Mouse (Mus musculus): Measurements from ENCODE around the gene Pip5k1c. TPM values are rescaled to one million over a fixed set of nuclear protein-coding genes. Genes with fewer than 3 reads are reported as not detected.

Pip5k1c gene
- polyA plus RNA-seq, 1 experiment from 2014 or later: 46.2 TPM

- DNase-seq (ENCODE audit: low spot score, missing footprints) (no peak), ATAC-seq (ENCODE audit: low FRiP score) (no peak)
- Histone ChIP-seq H3K4me1 (ENCODE audit: control insufficient read depth, insufficient read depth, low read length) (peaks cover 18% of the 10 kb centered on the region), H3K27me3 (ENCODE audit: control insufficient read depth, insufficient read depth, low read length) (no peaks in the 10 kb centered on the region), H3K36me3 (ENCODE audit: control insufficient read depth, insufficient read depth, low read length) (peaks cover 42% of the 10 kb centered on the region), H3K4me2 (no peak overlapping the region), H3K9ac (ENCODE audit: low read length) (no peak overlapping the region), H3K4me3 (ENCODE audit: low read depth, low read length) (no peak overlapping the region), H3K9me3 (ENCODE audit: control insufficient read depth, low read length) (no peaks in the 10 kb centered on the region), H3K27ac (ENCODE audit: low read depth, low read length) (no peak overlapping the region)
- 95% methylated on average over 23 of the region's 23 CpGs for WGBS
Measured at GRCm38 (mm10) chr10:81323141-81323775, 30.5 kb downstream of the Pip5k1c start.

DNA sequence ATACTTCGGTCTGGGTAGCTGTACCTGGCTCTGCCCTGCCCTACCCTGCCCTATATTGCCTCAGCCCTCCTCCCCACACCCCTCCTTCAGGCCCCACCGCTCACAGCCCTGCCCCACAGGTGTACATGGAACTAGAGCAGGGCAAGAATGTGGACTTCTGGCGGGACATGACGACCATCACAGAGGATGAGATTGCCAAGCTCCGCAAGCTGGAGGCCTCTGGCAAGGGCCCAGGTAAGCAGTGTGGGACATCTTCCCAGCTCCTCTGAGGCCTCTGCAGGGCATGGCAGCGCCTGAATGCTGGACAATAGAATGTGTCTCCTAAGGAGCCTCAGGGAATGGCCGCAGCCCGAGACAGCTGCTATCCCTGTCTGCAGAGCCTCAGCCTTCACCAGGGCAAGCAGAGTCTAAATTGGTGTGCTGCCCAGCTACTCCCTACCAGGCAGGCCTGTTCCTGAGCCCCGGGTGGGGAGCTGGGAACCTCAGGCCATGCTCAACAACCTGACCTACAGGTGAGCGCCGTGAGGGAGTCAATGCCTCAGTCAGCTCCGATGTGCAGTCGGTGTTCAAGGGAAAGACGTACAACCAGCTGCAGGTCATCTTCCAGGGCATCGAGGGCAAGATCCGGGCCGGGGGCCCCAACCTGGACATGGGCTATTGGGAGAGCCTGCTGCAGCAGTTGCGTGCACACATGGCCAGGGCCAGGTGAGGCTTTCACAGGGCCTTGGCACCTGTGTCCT is 31.2 kb downstream of the Pip5k1c start:
- no peak for ATAC-seq (ENCODE audit: low FRiP score)
- H3K4me2 ChIP-seq: no peak overlapping the region
- H3K4me3 ChIP-seq (ENCODE audit: low read depth, low read length): no peak overlapping the region
- no peak overlapping the region for H3K27ac ChIP-seq (ENCODE audit: low read depth, low read length)
- H3K27me3 ChIP-seq (ENCODE audit: control insufficient read depth, insufficient read depth, low read length): no peaks in the 10 kb centered on the region
- no peak overlapping the region for H3K9ac ChIP-seq (ENCODE audit: low read length)
- peaks cover 18% of the 10 kb centered on the region for H3K4me1 ChIP-seq (ENCODE audit: control insufficient read depth, insufficient read depth, low read length)
- H3K36me3 ChIP-seq (ENCODE audit: control insufficient read depth, insufficient read depth, low read length): peaks cover 42% of the 10 kb centered on the region
- H3K9me3 ChIP-seq (ENCODE audit: control insufficient read depth, low read length): no peaks in the 10 kb centered on the region
- 96% methylated on average over 18 of the region's 18 CpGs for WGBS
- DNase-seq (ENCODE audit: low spot score, missing footprints): no peak

DNA sequence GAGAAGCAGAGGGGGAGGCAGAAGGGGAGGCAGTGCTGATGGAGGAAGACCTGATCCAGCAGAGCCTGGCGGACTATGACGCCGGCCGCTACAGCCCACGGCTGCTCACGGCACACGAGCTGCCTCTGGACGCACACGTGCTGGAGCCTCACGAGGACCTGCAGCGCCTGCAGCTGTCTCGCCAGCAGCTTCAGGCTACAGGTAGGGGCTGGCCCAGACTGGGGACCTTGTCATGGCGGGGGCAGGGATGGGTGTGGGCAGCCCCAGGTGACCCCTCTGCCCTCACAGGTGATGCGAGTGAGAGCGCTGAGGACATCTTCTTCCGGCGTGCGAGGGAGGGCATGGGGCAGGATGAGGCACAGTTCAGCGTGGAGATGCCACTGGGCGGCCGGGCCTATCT is 32.4 kb downstream of the Pip5k1c start:
- ATAC-seq (ENCODE audit: low FRiP score) (no peak), DNase-seq (ENCODE audit: low spot score, missing footprints) (no peak)
- no peaks in the 10 kb centered on the region for H3K27me3 ChIP-seq (ENCODE audit: control insufficient read depth, insufficient read depth, low read length)
- peaks cover 8% of the 10 kb centered on the region for H3K4me1 ChIP-seq (ENCODE audit: control insufficient read depth, insufficient read depth, low read length)
- H3K9ac ChIP-seq (ENCODE audit: low read length): no peak overlapping the region
- no peak overlapping the region for H3K4me3 ChIP-seq (ENCODE audit: low read depth, low read length)
- H3K9me3 ChIP-seq (ENCODE audit: control insufficient read depth, low read length): no peaks in the 10 kb centered on the region
- no peak overlapping the region for H3K27ac ChIP-seq (ENCODE audit: low read depth, low read length)
- H3K36me3 ChIP-seq (ENCODE audit: control insufficient read depth, insufficient read depth, low read length): peaks cover 42% of the 10 kb centered on the region
- 94% methylated on average over 21 of the region's 21 CpGs for WGBS
- no peak overlapping the region for H3K4me2 ChIP-seq

DNA sequence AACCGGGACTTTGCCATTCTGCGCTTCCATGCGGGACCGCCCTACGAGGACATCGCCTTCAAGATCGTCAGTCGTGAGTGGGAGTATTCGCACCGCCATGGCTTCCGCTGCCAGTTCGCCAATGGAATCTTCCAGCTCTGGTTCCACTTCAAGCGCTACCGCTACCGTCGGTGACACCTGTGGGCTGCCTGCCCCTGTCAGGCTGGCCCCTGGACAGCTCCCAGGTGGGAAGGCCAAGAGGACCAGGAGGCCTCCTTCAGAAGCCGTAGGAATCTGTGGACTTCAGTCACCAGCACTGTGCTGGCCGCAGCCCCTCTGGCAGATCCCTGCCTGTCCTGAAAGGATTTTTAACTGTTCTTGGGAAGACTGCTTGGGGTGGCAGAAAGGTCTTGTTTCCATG is 33.0 kb downstream of the Pip5k1c start:
- no peak overlapping the region for H3K27ac ChIP-seq (ENCODE audit: low read depth, low read length)
- ATAC-seq (ENCODE audit: low FRiP score): no peak
- H3K4me3 ChIP-seq (ENCODE audit: low read depth, low read length): no peak overlapping the region
- no peak overlapping the region for H3K9ac ChIP-seq (ENCODE audit: low read length)
- no peaks in the 10 kb centered on the region for H3K27me3 ChIP-seq (ENCODE audit: control insufficient read depth, insufficient read depth, low read length)
- no peak overlapping the region for H3K4me2 ChIP-seq
- H3K36me3 ChIP-seq (ENCODE audit: control insufficient read depth, insufficient read depth, low read length): peaks cover 42% of the 10 kb centered on the region
- no peak for DNase-seq (ENCODE audit: low spot score, missing footprints)
- H3K9me3 ChIP-seq (ENCODE audit: control insufficient read depth, low read length): no peaks in the 10 kb centered on the region
- H3K4me1 ChIP-seq (ENCODE audit: control insufficient read depth, insufficient read depth, low read length): peaks cover 8% of the 10 kb centered on the region
- 96% methylated on average over 18 of the region's 18 CpGs for WGBS

DNA sequence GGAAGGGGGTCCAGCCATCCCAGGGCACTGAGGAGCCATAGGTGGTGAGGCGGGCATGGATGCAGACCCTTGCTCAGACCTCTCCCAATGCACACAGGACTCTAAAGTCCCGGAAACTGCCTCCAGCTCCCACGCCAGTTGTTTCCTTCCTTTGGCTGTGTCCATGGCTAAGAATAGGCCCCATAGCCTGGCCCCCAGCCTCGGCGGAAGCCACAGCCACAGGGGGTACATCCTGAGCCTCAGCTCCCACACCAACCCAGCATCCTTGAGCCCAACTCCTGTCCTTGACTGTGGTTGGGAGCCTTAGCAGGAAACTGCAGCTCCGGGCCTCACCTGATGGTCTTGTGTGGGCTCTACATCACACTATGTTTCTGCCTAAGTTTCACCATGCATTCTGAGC is 34.1 kb downstream of the Pip5k1c start:
- peaks cover 42% of the 10 kb centered on the region for H3K36me3 ChIP-seq (ENCODE audit: control insufficient read depth, insufficient read depth, low read length)
- 84% methylated on average over 5 of the region's 6 CpGs for WGBS
- H3K4me1 ChIP-seq (ENCODE audit: control insufficient read depth, insufficient read depth, low read length): peaks cover 4% of the 10 kb centered on the region
- H3K27ac ChIP-seq (ENCODE audit: low read depth, low read length): no peak overlapping the region
- DNase-seq (ENCODE audit: low spot score, missing footprints): no peak
- no peak overlapping the region for H3K4me2 ChIP-seq
- H3K9ac ChIP-seq (ENCODE audit: low read length): no peak overlapping the region
- H3K4me3 ChIP-seq (ENCODE audit: low read depth, low read length): no peak overlapping the region
- no peak for ATAC-seq (ENCODE audit: low FRiP score)
- H3K9me3 ChIP-seq (ENCODE audit: control insufficient read depth, low read length): no peaks in the 10 kb centered on the region
- no peaks in the 10 kb centered on the region for H3K27me3 ChIP-seq (ENCODE audit: control insufficient read depth, insufficient read depth, low read length)

DNA sequence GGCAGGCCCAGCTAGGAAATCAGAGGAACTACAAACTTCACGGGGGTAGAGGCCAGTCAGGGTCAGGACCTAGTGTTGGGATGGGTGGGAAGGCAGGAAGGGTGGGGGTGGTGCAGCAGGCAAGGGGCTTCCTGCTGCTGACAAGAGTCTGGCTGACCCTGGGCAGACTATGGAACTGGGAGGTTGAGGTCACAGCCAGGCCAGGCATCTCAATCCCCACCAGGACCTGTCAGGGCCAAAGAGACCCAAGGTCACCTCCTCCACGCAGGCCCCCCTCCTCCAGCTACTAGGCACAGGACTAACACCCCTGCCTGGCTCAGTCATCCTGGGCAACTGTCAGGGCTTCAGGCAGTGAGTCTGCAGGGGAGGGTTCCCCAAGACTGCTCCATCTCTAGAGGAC is 35.2 kb downstream of the Pip5k1c start:
- Histone ChIP-seq H3K4me2 (no peak overlapping the region), H3K36me3 (ENCODE audit: control insufficient read depth, insufficient read depth, low read length) (peaks cover 36% of the 10 kb centered on the region), H3K4me3 (ENCODE audit: low read depth, low read length) (no peak overlapping the region), H3K4me1 (ENCODE audit: control insufficient read depth, insufficient read depth, low read length) (no peaks in the 10 kb centered on the region), H3K9ac (ENCODE audit: low read length) (0 out of 2 replicates have a peak overlapping the region, but pooled peaks have one; percentile 7), H3K27me3 (ENCODE audit: control insufficient read depth, insufficient read depth, low read length) (peaks cover 9% of the 10 kb centered on the region), H3K9me3 (ENCODE audit: control insufficient read depth, low read length) (no peaks in the 10 kb centered on the region), H3K27ac (ENCODE audit: low read depth, low read length) (no peak overlapping the region)
- WGBS: 42% methylated on average over 2 of the region's 2 CpGs
- no peak for ATAC-seq (ENCODE audit: low FRiP score)
- no peak for DNase-seq (ENCODE audit: low spot score, missing footprints)

GRCm38 (mm10) chr10:81328386-81328785 is 35.6 kb downstream of the Pip5k1c start, which contains the start of gene Tbxa2r:
Tbxa2r (plus strand) TSS chr10:81328731.
- ATAC-seq (ENCODE audit: low FRiP score) (no peak), DNase-seq (ENCODE audit: low spot score, missing footprints) (no peak)
- H3K27ac ChIP-seq (ENCODE audit: low read depth, low read length): no peak within 1 kb of the TSS
- H3K4me1 ChIP-seq (ENCODE audit: control insufficient read depth, insufficient read depth, low read length): no peaks in the 10 kb centered on the region
- no peak within 1 kb of the TSS for H3K4me2 ChIP-seq
- 10% methylated on average over 10 of the region's 10 CpGs for WGBS
- H3K4me3 ChIP-seq (ENCODE audit: low read depth, low read length): no peak within 1 kb of the TSS
- peaks cover 33% of the 10 kb centered on the region for H3K36me3 ChIP-seq (ENCODE audit: control insufficient read depth, insufficient read depth, low read length)
- H3K9ac ChIP-seq (ENCODE audit: low read length): 0 out of 2 replicates have a peak within 1 kb of the TSS, but pooled peaks have one; percentile 7
- H3K27me3 ChIP-seq (ENCODE audit: control insufficient read depth, insufficient read depth, low read length): peaks cover 9% of the 10 kb centered on the region
- H3K9me3 ChIP-seq (ENCODE audit: control insufficient read depth, low read length): no peaks in the 10 kb centered on the region

DNA sequence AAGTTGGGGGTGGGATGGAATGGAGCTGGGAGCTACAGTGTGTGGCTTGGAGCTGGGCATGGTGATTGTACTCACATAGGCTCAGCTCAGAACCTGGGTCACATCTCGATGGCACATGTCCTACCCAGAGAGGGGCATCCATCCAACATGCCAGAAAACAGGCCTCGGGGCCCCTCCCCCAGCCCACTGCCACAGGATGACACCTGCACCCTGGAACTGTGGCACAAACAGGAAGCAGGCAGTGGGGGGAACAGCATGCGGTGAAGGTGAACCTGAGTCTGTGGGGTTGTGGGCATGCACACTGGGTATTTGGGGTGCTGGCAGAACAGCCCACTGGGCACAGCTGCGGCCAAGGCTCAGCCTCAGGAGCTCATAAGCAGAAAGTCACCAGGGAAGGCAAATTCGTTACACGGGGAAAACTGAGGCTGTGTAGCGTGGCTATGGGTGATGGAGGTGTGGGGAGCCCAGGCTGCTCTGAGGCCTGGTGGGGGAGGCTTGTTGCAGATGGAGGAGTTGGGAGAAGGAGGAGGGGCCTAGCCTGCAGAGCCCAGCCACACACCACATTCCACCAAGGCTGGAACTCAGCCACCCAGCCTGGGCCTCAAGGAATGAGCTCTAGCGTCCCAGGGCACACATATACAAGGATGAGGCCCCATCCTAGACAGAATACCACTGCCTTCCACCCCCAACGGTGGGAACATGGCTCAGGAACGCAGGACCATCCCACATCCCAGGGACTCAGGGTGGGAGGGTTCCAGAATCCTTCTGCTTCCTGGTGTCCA is 36.6 kb downstream of the Pip5k1c start:
- ATAC-seq (ENCODE audit: low FRiP score): no peak
- Histone ChIP-seq H3K4me2 (no peak overlapping the region), H3K9me3 (ENCODE audit: control insufficient read depth, low read length) (no peaks in the 10 kb centered on the region), H3K4me1 (ENCODE audit: control insufficient read depth, insufficient read depth, low read length) (no peaks in the 10 kb centered on the region), H3K27me3 (ENCODE audit: control insufficient read depth, insufficient read depth, low read length) (peaks cover 9% of the 10 kb centered on the region), H3K9ac (ENCODE audit: low read length) (no peak overlapping the region), H3K27ac (ENCODE audit: low read depth, low read length) (no peak overlapping the region), H3K4me3 (ENCODE audit: low read depth, low read length) (no peak overlapping the region), H3K36me3 (ENCODE audit: control insufficient read depth, insufficient read depth, low read length) (peaks cover 23% of the 10 kb centered on the region)
- DNase-seq (ENCODE audit: low spot score, missing footprints): no peak
- 72% methylated on average over 10 of the region's 10 CpGs for WGBS

- H3K4me2 ChIP-seq: no peak overlapping the region
- peaks cover 9% of the 10 kb centered on the region for H3K27me3 ChIP-seq (ENCODE audit: control insufficient read depth, insufficient read depth, low read length)
- WGBS: 71% methylated on average over 4 of the region's 4 CpGs
- H3K4me3 ChIP-seq (ENCODE audit: low read depth, low read length): no peak overlapping the region
- peaks cover 17% of the 10 kb centered on the region for H3K36me3 ChIP-seq (ENCODE audit: control insufficient read depth, insufficient read depth, low read length)
- H3K9me3 ChIP-seq (ENCODE audit: control insufficient read depth, low read length): no peaks in the 10 kb centered on the region
- no peak for ATAC-seq (ENCODE audit: low FRiP score)
- no peak overlapping the region for H3K27ac ChIP-seq (ENCODE audit: low read depth, low read length)
- H3K9ac ChIP-seq (ENCODE audit: low read length): no peak overlapping the region
- DNase-seq (ENCODE audit: low spot score, missing footprints): no peak
- no peaks in the 10 kb centered on the region for H3K4me1 ChIP-seq (ENCODE audit: control insufficient read depth, insufficient read depth, low read length)
Measured at GRCm38 (mm10) chr10:81330007-81330406, 37.2 kb downstream of the Pip5k1c start.
